Mouse (Mus musculus): ENCODE data around the gene Fat3.

DNA sequence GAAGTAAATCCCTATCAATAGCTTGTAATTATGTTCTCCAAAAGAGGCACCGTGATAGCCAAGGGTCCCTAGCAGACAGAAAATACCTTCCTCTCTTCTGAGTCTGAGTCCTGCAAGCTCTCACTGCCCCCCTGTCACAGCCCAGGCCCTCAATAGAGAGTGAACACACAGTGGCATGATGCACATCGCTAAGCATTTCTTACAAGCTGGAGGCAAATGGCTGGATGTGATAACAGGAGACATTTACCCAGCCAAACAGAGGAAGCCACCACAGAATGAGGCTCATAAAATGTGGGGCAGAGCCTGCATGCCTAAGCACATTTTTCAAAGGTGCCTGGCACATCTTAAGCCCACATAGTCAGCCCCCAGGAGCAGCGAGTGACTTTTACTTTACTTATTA, 288.5 kb downstream of the Fat3 start:
- TF ChIP-seq FOSL1 (IDR thresholded peaks at IDR 0.05; ENCODE audit: insufficient read depth, low read length, poor library complexity, severe bottlenecking) (no peak), CTCF (IDR thresholded peaks at IDR 0.05; ENCODE audit: control insufficient read depth, insufficient read depth, insufficient read length) (no peak)

All from C2C12 (cell line).